Mouse (Mus musculus): ENCODE data around the gene Gm5916. TPM values are rescaled to one million over a fixed set of nuclear protein-coding genes. Genes with fewer than 3 reads are reported as not detected.

Gene Gm5916
- total RNA-seq (2015; ENCODE audit: low replicate concordance), result not detected in 2 replicates
- total RNA-seq (2017; ENCODE audit: low replicate concordance), result not detected in 2 replicates

DNA sequence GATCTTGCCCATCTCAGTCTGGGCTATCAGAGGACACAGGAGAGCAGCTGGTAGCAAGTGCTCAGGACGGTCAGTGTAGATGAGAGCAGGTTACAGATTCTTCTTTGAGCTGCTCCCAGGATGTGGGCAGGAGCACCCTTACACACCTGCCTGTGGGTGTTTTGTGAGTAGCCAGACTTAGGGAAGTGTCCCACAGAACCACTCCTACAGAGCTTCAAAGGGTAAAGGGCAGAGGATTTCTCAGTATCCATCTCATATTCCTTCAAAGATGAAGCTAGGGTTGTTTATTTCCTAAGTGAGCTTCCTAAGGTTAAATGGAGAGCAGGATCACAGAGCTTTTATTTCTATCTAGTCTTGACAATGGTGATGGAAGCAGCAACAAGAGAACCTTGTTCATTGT is at the start of gene Gm5916:
Gene Gm5916 (minus strand): TSS at position 101 of the 400 bp plus-strand sequence.
- no peak for ATAC-seq (replicated peaks; ENCODE audit: low FRiP score, poor library complexity, severe bottlenecking)

Other genes starting within 250 kb of the Gm5916 start
- gene 9230113P08Rik, start 220.4 kb downstream of the Gm5916 start, total RNA-seq (2015; ENCODE audit: low replicate concordance), result not detected in 2 replicates
- gene 9230113P08Rik, start 220.4 kb downstream of the Gm5916 start, total RNA-seq (2017; ENCODE audit: low replicate concordance), result not detected in 2 replicates

Measured in erythroid progenitor cell, adult 5-6 weeks (primary cell).